Mouse (Mus musculus): ENCODE data around the gene Jak2.

- TF ChIP-seq CTCF (IDR thresholded peaks at IDR 0.05; ENCODE audit: borderline replicate concordance, insufficient read depth, low read length) (no peak), POLR2A (IDR thresholded peaks at IDR 0.05; ENCODE audit: low read depth, low read length) (no peak)
Measured at GRCm38 (mm10) chr19:29239513-29240235, 12.0 kb upstream of the Jak2 start.
